Mouse (Mus musculus) kidney, embryonic 15.5 days (tissue): ENCODE data around the gene BC048679. TPM values are rescaled to one million over a fixed set of nuclear protein-coding genes. Genes with fewer than 3 reads are reported as not detected.
"Not testable (repeated sequence)": the region's sequence is repeated elsewhere in the genome, so short reads cannot be mapped to it uniquely, and the experiment has no call there.

Experiments used
- ATAC-seq: fragments of 200-750 bp; cut with Nextera tagmentation; replicated peaks from 2 replicates; pipeline ENCODE4 v1.8.0; 2017; ENCODE audit warnings: moderate TSS enrichment; ENCODE audit not compliant: low FRiP score
- H3K27ac ChIP-seq: fragments of 300-500 bp; sonication (generic); 2 replicates; pipeline ENCODE4 v1.5.1; 2015; ENCODE audit warnings: mild to moderate bottlenecking, inconsistent platforms
- H3K27me3 ChIP-seq: fragments of 300-500 bp; sonication (generic); 2 replicates; pipeline ENCODE4 v1.6.1; 2015; ENCODE audit warnings: inconsistent platforms
- H3K36me3 ChIP-seq: fragments of 300-500 bp; sonication (generic); 2 replicates; pipeline ENCODE4 v1.6.1; 2015; ENCODE audit warnings: inconsistent platforms
- H3K4me1 ChIP-seq: fragments of 300-500 bp; sonication (generic); 2 replicates; pipeline ENCODE4 v1.6.1; 2015; ENCODE audit warnings: inconsistent platforms
- H3K4me2 ChIP-seq: fragments of 300-500 bp; sonication (generic); 2 replicates; pipeline ENCODE4 v1.6.1; 2015; ENCODE audit warnings: moderate library complexity, mild to moderate bottlenecking, inconsistent platforms
- H3K4me3 ChIP-seq: fragments of 300-500 bp; sonication (generic); replicated peaks from 2 replicates; pipeline ENCODE4 v1.5.1; 2015; ENCODE audit warnings: mild to moderate bottlenecking, inconsistent platforms
- H3K9ac ChIP-seq: fragments of 300-500 bp; sonication (generic); 2 replicates; pipeline ENCODE4 v1.6.1; 2015; ENCODE audit warnings: mild to moderate bottlenecking, inconsistent platforms
- H3K9me3 ChIP-seq: fragments of 300-500 bp; sonication (generic); replicated peaks from 2 replicates; pipeline ENCODE4 v1.6.1; 2016; ENCODE audit warnings: inconsistent platforms
- WGBS: fragments of 180-500 bp; shearing (Covaris S2); methylation state at CpG from one replicate; pipeline ENCODE4 v1.1.7; 2015; ENCODE audit warnings: mixed read lengths; 5-methylcytosine and 5-hydroxymethylcytosine counted together
- polyA plus RNA-seq: library from polyadenylated mRNA; unstranded; fragments of >200 nt; fragmentation: Nextera tagmentation; extraction: Ambion mirVana; gene quantifications from 2 replicates; pipeline ENCODE4 v1.2.1, GENCODE M21; 2015

Gene BC048679
- polyA plus RNA-seq, 1 experiment from 2014 or later = not detected

- Histone ChIP-seq H3K36me3 (no peaks in the 10 kb centered on the region), H3K27ac (peak overlapping the region; percentile 4; the same call in 1 of the 2 replicates), H3K27me3 (no peaks in the 10 kb centered on the region), H3K4me1 (peaks cover 9% of the 10 kb centered on the region), H3K9ac (no peak overlapping the region), H3K4me3 (no peak overlapping the region), H3K9me3 (no peaks in the 10 kb centered on the region), H3K4me2 (no peak overlapping the region)
- WGBS = 59% methylated on average over 6 of the region's 6 CpGs
- peak; percentile 43 for ATAC-seq
These were observed 18.3 kb upstream of the BC048679 start for GRCm38 (mm10) chr7:81516154-81517030.

GRCm38 (mm10) chr7:81514906-81515590, 17.0 kb upstream of the BC048679 start:
- Histone ChIP-seq H3K4me1 (peaks cover 9% of the 10 kb centered on the region), H3K9ac (no peak overlapping the region), H3K27ac (no peak overlapping the region), H3K36me3 (no peaks in the 10 kb centered on the region), H3K4me2 (no peak overlapping the region), H3K4me3 (no peak overlapping the region), H3K27me3 (no peaks in the 10 kb centered on the region), H3K9me3 (no peaks in the 10 kb centered on the region)
- ATAC-seq = 0 out of 2 replicates have a peak, but pooled peaks have one; percentile 58
- 38% methylated on average over 13 of the region's 13 CpGs for WGBS

GRCm38 (mm10) chr7:81501050-81501449, 3.0 kb upstream of the BC048679 start:
- Histone ChIP-seq H3K27ac (no peak overlapping the region), H3K36me3 (no peaks in the 10 kb centered on the region), H3K9me3 (no peaks in the 10 kb centered on the region), H3K9ac (no peak overlapping the region), H3K4me2 (no peak overlapping the region), H3K27me3 (no peaks in the 10 kb centered on the region; the same call in 1 of the 2 replicates), H3K4me1 (0 out of 2 replicates have a peak, but pooled peaks cover 2% of the 10 kb centered on the region), H3K4me3 (no peak overlapping the region)
- no peak for ATAC-seq
- 64% methylated on average over 2 of the region's 2 CpGs for whole genome bisulfite sequencing

- no peak for ATAC-seq
- H3K4me3 ChIP-seq = no peak overlapping the region
- H3K27ac ChIP-seq = no peak overlapping the region
- H3K9ac ChIP-seq = no peak overlapping the region
- no peaks in the 10 kb centered on the region for H3K9me3 ChIP-seq
- 27% methylated on average over 6 of the region's 6 CpGs for WGBS
- H3K27me3 ChIP-seq = peaks cover 34% of the 10 kb centered on the region
- peaks cover 14% of the 10 kb centered on the region; the same call in 1 of the 2 replicates for H3K4me1 ChIP-seq
- H3K4me2 ChIP-seq = no peak overlapping the region
- no peaks in the 10 kb centered on the region for H3K36me3 ChIP-seq
These were observed 910 bp downstream of the BC048679 start for GRCm38 (mm10) chr7:81497171-81497570.

- Histone ChIP-seq H3K4me3 (peak within 1 kb of the TSS; percentile 53), H3K9me3 (no peaks in the 10 kb centered on the region), H3K4me2 (peak within 1 kb of the TSS; percentile 93), H3K36me3 (no peaks in the 10 kb centered on the region), H3K9ac (0 out of 2 replicates have a peak within 1 kb of the TSS, but pooled peaks have one; percentile 6), H3K27me3 (peaks cover 34% of the 10 kb centered on the region), H3K27ac (no peak within 1 kb of the TSS), H3K4me1 (peaks cover 19% of the 10 kb centered on the region)
- ATAC-seq = peak; percentile 83
- WGBS = under 1% methylated on average over 57 of the region's 57 CpGs
These were observed 4.6 kb downstream of the BC048679 start, which contains the start of gene Ap3b2 for GRCm38 (mm10) chr7:81493331-81494021. Gene Ap3b2, minus strand, starts transcription at chr7:81493925.

- ATAC-seq = no peak
- Histone ChIP-seq H3K4me2 (peak overlapping the region; percentile 93), H3K4me3 (peak overlapping the region; percentile 53; the same call in 1 of the 2 replicates), H3K27me3 (peaks cover 34% of the 10 kb centered on the region), H3K4me1 (peaks cover 19% of the 10 kb centered on the region), H3K9me3 (no peaks in the 10 kb centered on the region), H3K27ac (no peak overlapping the region), H3K9ac (no peak overlapping the region), H3K36me3 (no peaks in the 10 kb centered on the region)
- 43% methylated on average over 9 of the region's 9 CpGs for WGBS
These were observed 5.5 kb downstream of the BC048679 start for GRCm38 (mm10) chr7:81492628-81493027.

- Histone ChIP-seq H3K27me3 (peaks cover 21% of the 10 kb centered on the region), H3K36me3 (no peaks in the 10 kb centered on the region), H3K9me3 (no peaks in the 10 kb centered on the region), H3K9ac (no peak overlapping the region), H3K4me2 (no peak overlapping the region), H3K4me1 (peaks cover 16% of the 10 kb centered on the region), H3K4me3 (no peak overlapping the region), H3K27ac (no peak overlapping the region)
- 7% methylated on average over 9 of the region's 9 CpGs for WGBS
- ATAC-seq = 0 out of 2 replicates have a peak, but pooled peaks have one; percentile 49
These were observed 8.4 kb downstream of the BC048679 start for GRCm38 (mm10) chr7:81489649-81490048.

GRCm38 (mm10) chr7:81480800-81481199, 17.3 kb downstream of the BC048679 start:
- ATAC-seq = no peak
- WGBS = 15% methylated on average over 8 of the region's 8 CpGs
- no peak overlapping the region for H3K9ac ChIP-seq
- H3K36me3 ChIP-seq = no peaks in the 10 kb centered on the region
- peaks cover 6% of the 10 kb centered on the region; the same call in 1 of the 2 replicates for H3K4me1 ChIP-seq
- H3K27me3 ChIP-seq = peaks cover 27% of the 10 kb centered on the region
- no peak overlapping the region for H3K27ac ChIP-seq
- H3K4me3 ChIP-seq = no peak overlapping the region
- H3K9me3 ChIP-seq = no peaks in the 10 kb centered on the region
- no peak overlapping the region for H3K4me2 ChIP-seq

GRCm38 (mm10) chr7:81479531-81480090, 18.5 kb downstream of the BC048679 start:
- peaks cover 6% of the 10 kb centered on the region; the same call in 1 of the 2 replicates for H3K4me1 ChIP-seq
- no peaks in the 10 kb centered on the region for H3K9me3 ChIP-seq
- ATAC-seq = no peak
- WGBS = 60% methylated on average over 3 of the region's 3 CpGs
- peaks cover 33% of the 10 kb centered on the region for H3K27me3 ChIP-seq
- no peak overlapping the region for H3K27ac ChIP-seq
- no peak overlapping the region for H3K9ac ChIP-seq
- H3K4me2 ChIP-seq = no peak overlapping the region
- no peaks in the 10 kb centered on the region for H3K36me3 ChIP-seq
- no peak overlapping the region for H3K4me3 ChIP-seq

- not testable (repeated sequence) for H3K9me3 ChIP-seq, H3K4me2 ChIP-seq, H3K27ac ChIP-seq, H3K9ac ChIP-seq, H3K36me3 ChIP-seq, H3K4me1 ChIP-seq, ATAC-seq, H3K4me3 ChIP-seq
- peaks cover 33% of the 10 kb centered on the region for H3K27me3 ChIP-seq
These were observed 19.8 kb downstream of the BC048679 start for GRCm38 (mm10) chr7:81478261-81478660.

- H3K27me3 ChIP-seq = peaks cover 33% of the 10 kb centered on the region
- no peaks in the 10 kb centered on the region for H3K36me3 ChIP-seq
- H3K27ac ChIP-seq = no peak overlapping the region
- no peaks in the 10 kb centered on the region for H3K9me3 ChIP-seq
- H3K4me2 ChIP-seq = peak overlapping the region; percentile 49
- no peak overlapping the region for H3K9ac ChIP-seq
- 0 out of 2 replicates have a peak, but pooled peaks have one; percentile 43 for ATAC-seq
- 3% methylated on average over 24 of the region's 24 CpGs for WGBS
- H3K4me1 ChIP-seq = peaks cover 6% of the 10 kb centered on the region; the same call in 1 of the 2 replicates
- H3K4me3 ChIP-seq = peak overlapping the region; percentile 20; the same call in 1 of the 2 replicates
These were observed 21.2 kb downstream of the BC048679 start for GRCm38 (mm10) chr7:81476833-81477232.
